Mouse (Mus musculus): ENCODE results near the gene Gm10715.
"Not testable (repeated sequence)": the region's sequence is repeated elsewhere in the genome, so short reads cannot be mapped to it uniquely, and the experiment has no call there.

The Gm10715 gene

DNA sequence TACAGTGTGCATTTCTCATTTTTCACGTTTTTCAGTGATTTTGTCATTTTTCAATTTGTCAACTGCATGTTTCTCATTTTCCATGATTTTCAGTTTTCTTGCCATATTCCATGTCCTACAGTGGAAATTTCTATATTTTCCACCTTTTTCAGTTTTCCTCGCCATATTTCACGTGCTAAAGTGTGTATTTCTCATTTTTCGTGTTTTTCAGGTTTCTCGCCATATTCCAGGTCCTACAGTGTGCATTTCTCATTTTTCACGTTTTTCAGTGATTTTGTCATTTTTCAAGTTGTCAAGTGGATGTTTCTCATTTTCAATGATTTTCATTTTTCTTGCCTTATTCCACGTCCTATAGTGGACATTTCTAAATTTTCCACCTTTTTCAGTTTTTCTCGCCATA, at the start of gene Gm10715:
Gene Gm10715, plus strand, starts transcription at position 301 of the 400 bp plus-strand sequence.
- not testable (repeated sequence) for DNase-seq (ENCODE audit: low spot score)

DNA sequence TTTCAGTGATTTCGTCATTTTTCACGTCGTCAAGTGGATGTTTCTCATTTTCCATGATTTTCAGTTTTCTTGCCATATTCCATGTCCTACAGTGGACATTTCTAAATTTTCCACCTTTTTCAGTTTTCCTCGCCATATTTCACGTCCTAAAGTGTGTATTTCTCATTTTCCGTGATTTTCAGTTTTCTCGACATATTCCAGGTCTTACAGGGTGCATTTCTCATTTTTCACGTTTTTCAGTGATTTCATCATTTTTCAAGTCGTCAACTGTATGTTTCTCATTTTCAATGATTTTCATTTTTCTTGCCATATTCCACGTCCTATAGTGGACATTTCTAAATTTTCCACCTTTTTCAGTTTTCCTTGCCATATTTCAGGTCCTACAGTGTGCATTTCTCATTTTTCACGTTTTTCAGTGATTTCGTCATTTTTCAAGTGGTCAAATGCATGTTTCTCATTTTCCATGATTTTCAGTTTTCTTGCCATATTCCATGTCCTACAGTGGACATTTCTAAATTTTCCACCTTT, 36.2 kb upstream of the Gm10715 start, which contains the start of gene Gm10722:
Gene Gm10722, plus strand, starts transcription at position 478 of the 528 bp plus-strand sequence.
- DNase-seq (ENCODE audit: low spot score) = not testable (repeated sequence)

DNA sequence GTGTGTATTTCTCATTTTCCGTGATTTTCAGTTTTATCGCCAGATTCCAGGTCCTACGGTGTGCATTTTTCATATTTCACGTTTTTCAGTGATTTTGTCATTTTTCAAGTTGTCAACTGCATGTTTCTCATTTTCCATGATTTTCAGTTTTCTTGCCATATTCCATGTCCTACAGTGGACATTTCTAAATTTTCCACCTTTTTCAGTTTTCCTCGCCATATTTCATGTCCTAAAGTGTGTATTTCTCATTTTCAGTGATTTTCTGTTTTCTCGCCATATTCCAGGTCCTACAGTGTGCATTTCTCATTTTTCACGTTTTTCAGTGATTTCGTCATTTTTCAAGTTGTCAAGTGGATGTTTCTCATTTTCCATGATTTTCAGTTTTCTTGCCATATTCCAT, 35.7 kb upstream of the Gm10715 start:
- DNase-seq (ENCODE audit: low spot score) = not testable (repeated sequence)

DNA sequence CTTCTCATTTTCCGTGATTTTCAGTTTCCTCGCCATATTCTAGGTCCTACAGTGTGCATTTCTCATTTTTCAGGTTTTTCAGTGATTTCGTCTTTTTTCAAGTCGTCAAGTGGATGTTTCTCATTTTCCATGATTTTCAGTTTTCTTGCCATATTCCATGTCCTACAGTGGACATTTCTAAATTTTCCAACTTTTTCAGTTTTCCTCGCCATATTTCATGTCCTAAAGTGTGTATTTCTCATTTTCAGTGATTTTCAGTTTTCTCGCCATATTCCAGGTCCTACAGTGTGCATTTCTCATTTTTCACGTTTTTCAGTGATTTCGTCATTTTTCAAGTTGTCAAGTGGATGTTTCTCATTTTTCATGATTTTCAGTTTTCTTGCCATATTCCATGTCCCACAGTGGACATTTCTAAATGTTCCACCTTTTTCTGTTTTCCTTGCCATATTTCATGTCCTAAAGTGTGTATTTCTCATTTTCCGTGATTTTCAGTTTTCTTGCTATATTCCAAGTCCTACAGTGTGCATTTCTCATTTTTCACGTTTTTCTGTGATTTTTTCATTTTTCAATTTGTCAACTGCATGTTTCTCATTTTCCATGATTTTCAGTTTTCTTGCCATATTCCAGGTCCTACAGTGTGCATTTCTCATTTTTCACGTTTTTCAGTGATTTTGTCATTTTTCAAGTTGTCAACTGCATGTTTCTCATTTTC, 34.6 kb upstream of the Gm10715 start:
- DNase-seq (ENCODE audit: low spot score) = peak; percentile 100

DNA sequence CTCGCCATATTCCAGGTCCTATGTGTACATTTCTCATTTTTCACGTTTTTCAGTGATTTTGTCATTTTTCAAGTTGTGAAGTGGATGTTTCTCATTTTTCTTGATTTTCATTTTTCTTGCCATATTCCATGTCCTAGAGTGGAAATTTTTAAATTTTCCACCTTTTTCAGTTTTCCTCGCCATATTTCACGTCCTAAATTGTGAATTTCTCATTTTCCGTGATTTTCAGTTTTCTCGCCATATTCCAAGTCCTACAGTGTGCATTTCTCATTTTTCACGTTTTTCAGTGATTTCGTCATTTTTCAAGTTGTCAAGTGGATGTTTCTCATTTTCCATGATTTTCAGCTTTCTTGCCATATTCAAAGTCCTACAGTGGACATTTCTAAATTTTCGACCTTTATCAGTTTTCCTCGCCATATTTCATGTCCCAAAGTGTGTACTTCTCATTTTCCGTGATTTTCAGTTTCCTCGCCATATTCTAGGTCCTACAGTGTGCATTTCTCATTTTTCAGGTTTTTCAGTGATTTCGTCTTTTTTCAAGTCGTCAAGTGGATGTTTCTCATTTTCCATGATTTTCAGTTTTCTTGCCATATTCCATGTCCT, 33.8 kb upstream of the Gm10715 start, which contains the start of gene Gm11168:
Gene Gm11168, plus strand, starts transcription at position 553 of the 603 bp plus-strand sequence.
- not testable (repeated sequence) for DNase-seq (ENCODE audit: low spot score)

DNA sequence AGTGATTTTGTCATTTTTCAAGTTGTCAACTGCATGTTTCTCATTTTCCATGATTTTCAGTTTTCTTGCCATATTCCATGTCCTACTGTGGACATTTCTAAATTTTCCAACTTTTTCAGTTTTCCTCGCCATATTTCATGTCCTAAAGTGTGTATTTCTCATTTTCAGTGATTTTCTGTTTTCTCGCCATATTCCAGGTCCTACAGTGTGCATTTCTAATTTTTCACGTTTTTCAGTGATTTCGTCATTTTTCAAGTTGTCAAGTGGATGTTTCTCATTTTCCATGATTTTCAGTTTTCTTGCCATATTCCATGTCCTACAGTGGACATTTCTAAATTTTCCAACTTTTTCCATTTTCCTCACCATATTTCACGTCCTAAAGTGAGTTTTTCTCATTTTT, 30.5 kb upstream of the Gm10715 start:
- not testable (repeated sequence) for DNase-seq (ENCODE audit: low spot score)

DNA sequence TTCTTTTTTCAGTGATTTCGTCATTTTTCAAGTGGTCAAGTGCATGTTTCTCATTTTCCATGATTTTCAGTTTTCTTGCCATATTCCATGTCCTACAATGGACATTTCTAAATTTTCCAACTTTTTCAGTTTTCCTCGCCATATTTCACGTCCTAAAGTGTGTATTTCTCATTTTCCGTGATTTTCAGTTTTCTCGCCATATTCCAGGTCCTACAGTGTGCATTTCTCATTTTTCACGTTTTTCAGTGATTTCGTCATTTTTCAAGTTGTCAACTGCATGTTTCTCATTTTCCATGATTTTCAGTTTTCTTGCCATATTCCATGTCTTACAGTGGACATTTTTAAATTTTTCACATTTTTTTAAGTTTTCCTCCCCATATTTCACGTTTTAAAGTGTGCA, 30.0 kb upstream of the Gm10715 start:
- DNase-seq (ENCODE audit: low spot score) = peak; percentile 88

DNA sequence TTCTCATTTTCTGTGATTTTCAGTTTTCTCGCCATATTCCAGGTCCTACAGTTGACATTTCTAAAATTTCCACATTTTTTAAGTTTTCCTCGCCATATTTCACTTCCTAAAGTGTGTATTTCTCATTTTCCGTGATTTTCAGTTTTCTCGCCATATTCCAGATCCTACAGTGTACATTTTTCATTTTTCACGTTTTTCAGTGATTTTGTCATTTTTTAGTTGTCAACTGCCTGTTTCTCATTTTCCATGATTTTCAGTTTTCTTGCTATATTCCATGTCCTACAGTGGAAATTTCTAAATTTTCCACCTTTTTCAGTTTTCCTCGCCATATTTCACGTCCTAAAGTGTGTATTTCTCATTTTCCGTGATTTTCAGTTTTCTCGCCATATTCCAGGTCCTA, 29.4 kb upstream of the Gm10715 start:
- not testable (repeated sequence) for DNase-seq (ENCODE audit: low spot score)

DNA sequence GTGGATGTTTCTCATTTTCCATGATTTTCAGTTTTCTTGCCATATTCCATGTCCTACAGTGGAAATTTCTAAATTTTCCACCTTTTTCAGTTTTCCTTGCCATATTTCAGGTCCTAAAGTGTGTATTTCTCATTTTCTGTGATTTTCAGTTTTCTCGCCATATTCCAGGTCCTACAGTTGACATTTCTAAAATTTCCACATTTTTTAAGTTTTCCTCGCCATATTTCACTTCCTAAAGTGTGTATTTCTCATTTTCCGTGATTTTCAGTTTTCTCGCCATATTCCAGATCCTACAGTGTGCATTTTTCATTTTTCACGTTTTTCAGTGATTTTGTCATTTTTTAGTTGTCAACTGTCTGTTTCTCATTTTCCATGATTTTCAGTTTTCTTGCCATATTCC, 27.3 kb upstream of the Gm10715 start:
- DNase-seq (ENCODE audit: low spot score) = not testable (repeated sequence)

DNA sequence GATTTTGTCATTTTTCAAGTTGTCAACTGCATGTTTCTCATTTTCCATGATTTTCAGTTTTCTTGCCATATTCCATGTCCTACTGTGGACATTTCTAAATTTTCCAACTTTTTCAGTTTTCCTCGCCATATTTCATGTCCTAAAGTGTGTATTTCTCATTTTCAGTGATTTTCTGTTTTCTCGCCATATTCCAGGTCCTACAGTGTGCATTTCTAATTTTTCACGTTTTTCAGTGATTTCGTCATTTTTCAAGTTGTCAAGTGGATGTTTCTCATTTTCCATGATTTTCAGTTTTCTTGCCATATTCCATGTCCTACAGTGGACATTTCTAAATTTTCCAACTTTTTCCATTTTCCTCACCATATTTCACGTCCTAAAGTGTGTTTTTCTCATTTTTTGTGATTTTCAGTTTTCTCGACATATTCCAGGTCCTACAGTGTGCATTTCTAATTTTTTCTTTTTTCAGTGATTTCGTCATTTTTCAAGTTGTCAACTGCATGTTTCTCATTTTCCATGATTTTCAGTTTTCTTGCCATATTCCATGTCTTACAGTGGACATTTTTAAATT, 24.5 kb upstream of the Gm10715 start:
- not testable (repeated sequence) for DNase-seq (ENCODE audit: low spot score)

DNA sequence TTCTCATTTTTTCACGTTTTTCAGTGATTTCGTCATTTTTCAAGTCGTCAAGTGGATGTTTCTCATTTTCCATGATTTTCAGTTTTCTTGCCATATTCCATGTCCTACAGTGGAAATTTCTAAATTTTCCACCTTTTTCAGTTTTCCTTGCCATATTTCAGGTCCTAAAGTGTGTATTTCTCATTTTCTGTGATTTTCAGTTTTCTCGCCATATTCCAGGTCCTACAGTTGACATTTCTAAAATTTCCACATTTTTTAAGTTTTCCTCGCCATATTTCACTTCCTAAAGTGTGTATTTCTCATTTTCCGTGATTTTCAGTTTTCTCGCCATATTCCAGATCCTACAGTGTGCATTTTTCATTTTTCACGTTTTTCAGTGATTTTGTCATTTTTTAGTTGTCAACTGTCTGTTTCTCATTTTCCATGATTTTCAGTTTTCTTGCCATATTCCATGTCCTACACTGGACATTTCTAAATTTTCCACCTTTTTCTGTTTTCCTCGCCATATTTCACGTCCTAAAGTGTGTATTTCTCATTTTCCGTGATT, 23.9 kb upstream of the Gm10715 start, which contains the start of gene Gm10721:
Gene Gm10721, plus strand, starts transcription at position 408 of the 547 bp plus-strand sequence.
- DNase-seq (ENCODE audit: low spot score) = not testable (repeated sequence)

DNA sequence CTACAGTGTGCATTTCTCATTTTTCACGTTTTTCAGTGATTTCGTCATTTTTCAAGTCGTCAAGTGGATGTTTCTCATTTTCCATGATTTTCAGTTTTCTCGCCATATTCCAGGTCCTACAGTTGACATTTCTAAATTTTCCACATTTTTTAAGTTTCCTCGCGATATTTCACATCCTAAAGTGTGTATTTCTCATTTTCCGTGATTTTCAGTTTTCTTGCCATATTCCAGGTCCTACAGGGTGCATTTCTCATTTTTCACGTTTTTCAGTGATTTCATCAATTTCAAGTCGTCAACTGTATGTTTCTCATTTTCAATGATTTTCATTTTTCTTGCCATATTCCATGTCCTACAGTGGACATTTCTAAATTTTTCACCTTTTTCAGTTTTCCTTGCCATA, 21.3 kb upstream of the Gm10715 start, which contains the start of gene Gm10720:
Gene Gm10720, plus strand, starts transcription at position 301 of the 400 bp plus-strand sequence.
- not testable (repeated sequence) for DNase-seq (ENCODE audit: low spot score)

DNA sequence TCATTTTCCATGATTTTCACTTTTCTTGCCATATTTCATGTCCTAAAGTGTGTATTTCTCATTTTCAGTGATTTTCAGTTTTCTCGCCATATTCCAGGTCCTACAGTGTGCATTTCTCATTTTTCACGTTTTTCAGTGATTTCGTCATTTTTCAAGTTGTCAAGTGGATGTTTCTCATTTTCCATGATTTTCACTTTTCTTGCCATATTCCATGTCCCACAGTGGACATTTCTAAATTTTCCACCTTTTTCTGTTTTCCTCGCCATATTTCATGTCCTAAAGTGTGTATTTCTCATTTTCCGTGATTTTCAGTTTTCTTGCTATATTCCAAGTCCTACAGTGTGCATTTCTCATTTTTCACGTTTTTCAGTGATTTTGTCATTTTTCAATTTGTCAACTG, 20.8 kb upstream of the Gm10715 start:
- not testable (repeated sequence) for DNase-seq (ENCODE audit: low spot score)

DNA sequence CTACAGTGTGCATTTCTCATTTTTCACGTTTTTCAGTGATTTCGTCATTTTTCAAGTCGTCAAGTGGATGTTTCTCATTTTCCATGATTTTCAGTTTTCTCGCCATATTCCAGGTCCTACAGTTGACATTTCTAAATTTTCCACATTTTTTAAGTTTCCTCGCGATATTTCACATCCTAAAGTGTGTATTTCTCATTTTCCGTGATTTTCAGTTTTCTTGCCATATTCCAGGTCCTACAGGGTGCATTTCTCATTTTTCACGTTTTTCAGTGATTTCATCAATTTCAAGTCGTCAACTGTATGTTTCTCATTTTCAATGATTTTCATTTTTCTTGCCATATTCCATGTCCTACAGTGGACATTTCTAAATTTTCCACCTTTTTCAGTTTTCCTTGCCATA, 19.6 kb upstream of the Gm10715 start, which contains the start of gene Gm10719:
Gene Gm10719, plus strand, starts transcription at position 301 of the 400 bp plus-strand sequence.
- DNase-seq (ENCODE audit: low spot score) = not testable (repeated sequence)

DNA sequence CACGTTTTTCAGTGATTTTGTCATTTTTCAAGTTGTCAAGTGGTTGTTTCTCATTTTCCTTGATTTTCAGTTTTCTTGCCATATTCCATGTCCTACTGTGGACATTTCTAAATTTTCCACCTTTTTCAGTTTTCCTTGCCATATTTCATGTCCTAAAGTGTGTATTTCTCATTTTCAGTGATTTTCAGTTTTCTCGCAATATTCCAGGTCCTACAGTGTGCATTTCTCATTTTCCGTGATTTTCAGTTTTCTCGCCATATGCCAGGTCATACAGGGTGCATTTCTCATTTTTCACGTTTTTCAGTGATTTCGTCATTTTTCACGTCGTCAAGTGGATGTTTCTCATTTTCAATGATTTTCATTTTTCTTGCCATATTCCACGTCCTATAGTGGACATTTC, 17.7 kb upstream of the Gm10715 start:
- DNase-seq (ENCODE audit: low spot score) = not testable (repeated sequence)

DNA sequence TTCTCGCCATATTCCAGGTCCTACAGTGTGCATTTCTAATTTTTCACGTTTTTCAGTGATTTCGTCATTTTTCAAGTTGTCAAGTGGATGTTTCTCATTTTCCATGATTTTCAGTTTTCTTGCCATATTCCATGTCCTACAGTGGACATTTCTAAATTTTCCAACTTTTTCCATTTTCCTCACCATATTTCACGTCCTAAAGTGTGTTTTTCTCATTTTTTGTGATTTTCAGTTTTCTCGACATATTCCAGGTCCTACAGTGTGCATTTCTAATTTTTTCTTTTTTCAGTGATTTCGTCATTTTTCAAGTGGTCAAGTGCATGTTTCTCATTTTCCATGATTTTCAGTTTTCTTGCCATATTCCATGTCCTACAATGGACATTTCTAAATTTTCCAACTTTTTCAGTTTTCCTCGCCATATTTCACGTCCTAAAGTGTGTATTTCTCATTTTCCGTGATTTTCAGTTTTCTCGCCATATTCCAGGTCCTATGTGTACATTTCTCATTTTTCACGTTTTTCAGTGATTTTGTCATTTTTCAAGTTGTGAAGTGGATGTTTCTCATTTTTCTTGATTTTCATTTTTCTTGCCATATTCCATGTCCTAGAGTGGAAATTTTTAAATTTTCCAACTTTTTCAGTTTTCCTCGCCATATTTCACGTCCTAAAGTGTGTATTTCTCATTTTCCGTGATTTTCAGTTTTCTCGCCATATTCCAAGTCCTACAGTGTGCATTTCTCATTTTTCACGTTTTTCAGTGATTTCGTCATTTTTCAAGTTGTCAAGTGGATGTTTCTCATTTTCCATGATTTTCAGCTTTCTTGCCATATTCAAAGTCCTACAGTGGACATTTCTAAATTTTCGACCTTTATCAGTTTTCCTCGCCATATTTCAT, 16.6 kb upstream of the Gm10715 start:
- peak; percentile 72 for DNase-seq (ENCODE audit: low spot score)

DNA sequence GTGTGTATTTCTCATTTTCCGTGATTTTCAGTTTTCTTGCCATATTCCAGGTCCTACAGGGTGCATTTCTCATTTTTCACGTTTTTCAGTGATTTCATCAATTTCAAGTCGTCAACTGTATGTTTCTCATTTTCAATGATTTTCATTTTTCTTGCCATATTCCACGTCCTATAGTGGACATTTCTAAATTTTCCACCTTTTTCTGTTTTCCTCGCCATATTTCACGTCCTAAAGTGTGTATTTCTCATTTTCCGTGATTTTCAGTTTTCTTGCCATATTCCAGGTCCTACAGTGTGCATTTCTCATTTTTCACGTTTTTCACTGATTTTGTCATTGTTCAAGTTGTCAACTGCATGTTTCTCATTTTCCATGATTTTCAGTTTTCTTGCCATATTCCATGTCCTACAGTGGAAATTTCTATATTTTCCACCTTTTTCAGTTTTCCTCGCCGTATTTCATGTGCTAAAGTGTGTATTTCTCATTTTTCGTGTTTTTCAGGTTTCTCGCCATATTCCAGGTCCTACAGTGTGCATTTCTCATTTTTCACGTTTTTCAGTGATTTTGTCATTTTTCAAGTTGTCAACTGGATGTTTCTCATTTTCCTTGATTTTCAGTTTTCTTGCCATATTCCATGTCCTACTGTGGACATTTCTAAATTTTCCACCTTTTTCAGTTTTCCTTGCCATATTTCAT, 14.2 kb upstream of the Gm10715 start:
- DNase-seq (ENCODE audit: low spot score) = peak; percentile 71

DNA sequence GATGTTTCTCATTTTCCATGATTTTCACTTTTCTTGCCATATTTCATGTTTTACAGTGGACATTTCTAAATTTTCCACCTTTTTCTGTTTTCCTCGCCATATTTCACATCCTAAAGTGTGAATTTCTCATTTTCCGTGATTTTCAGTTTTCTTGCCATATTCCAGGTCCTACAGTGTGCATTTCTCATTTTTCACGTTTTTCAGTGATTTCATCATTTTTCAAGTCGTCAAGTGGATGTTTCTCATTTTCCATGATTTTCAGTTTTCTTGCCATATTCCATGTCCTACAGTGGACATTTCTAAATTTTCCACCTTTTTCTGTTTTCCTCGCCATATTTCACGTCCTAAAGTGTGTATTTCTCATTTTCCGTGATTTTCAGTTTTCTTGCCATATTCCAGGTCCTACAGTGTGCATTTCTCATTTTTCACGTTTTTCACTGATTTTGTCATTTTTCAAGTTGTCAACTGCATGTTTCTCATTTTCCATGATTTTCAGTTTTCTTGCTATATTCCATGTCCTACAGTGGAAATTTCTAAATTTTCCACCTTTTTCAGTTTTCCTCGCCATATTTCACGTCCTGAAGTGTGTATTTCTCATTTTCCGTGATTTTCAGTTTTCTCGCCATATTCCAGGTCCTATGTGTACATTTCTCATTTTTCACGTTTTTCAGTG, 13.2 kb upstream of the Gm10715 start, which contains the start of gene Gm10718:
Gene Gm10718, plus strand, starts transcription at position 236 of the 673 bp plus-strand sequence.
- not testable (repeated sequence) for DNase-seq (ENCODE audit: low spot score)

DNA sequence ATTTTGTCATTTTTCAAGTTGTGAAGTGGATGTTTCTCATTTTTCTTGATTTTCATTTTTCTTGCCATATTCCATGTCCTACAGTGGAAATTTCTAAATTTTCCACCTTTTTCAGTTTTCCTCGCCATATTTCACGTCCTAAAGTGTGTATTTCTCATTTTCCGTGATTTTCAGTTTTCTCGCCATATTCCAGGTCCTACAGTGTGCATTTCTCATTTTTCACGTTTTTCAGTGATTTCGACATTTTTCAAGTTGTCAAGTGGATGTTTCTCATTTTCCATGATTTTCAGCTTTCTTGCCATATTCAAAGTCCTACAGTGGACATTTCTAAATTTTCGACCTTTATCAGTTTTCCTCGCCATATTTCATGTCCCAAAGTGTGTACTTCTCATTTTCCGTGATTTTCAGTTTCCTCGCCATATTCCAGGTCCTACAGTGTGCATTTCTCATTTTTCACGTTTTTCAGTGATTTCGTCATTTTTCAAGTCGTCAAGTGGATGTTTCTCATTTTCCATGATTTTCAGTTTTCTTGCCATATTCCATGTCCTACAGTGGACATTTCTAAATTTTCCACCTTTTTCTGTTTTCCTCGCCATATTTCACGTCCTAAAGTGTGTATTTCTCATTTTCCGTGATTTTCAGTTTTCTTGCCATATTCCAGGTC, 12.6 kb upstream of the Gm10715 start:
- peak; percentile 51 for DNase-seq (ENCODE audit: low spot score)

All from urinary bladder, postnatal 25 days (tissue).